Mouse (Mus musculus): Measurements from ENCODE around the gene D630039A03Rik.

DNA sequence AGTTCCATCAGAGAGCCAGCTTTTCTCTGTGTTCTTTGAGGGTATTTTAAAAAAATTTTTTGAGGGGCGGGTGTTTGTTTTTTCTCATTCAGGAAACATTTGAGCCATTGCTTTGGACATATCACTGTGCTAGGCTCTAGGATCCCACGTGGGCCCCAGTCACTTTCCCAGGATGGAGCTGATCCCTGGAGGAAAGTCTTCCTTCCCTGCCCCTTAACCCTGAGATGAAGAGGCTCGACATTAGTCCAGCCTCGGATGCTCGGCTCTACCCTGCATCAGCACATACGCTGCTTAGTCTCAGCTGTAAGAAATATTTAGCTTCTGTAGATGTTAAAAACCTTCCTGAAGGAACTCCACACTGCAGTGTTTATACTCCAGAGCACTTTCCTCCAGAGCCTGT is 20.2 kb downstream of the D630039A03Rik start:
- TF ChIP-seq CTCF (IDR thresholded peaks at IDR 0.05; ENCODE audit: control insufficient read depth, insufficient read depth, insufficient replicate concordance, low read depth, low read length) (no peak), POLR2A (IDR thresholded peaks at IDR 0.05; ENCODE audit: control insufficient read depth, low read depth, low read length) (no peak)

Measured in testis, adult 2 months (tissue).